Mouse (Mus musculus) hindbrain, embryonic 12.5 days (tissue): ENCODE results near the gene a. TPM values are rescaled to one million over a fixed set of nuclear protein-coding genes. Genes with fewer than 3 reads are reported as not detected.

Experiments
- ATAC-seq: fragments of 200-750 bp; cut with Nextera tagmentation; 2 replicates; pipeline ENCODE4 v1.8.0; 2017; ENCODE audit warnings: moderate TSS enrichment; ENCODE audit not compliant: low FRiP score
- H3K27ac ChIP-seq: fragments of 300-500 bp; sonication (generic); 2 replicates; pipeline ENCODE4 v1.5.1; 2016; ENCODE audit warnings: mild to moderate bottlenecking
- H3K27me3 ChIP-seq: fragments of 300-500 bp; sonication (generic); 2 replicates; pipeline ENCODE4 v1.6.1; 2016; ENCODE audit warnings: mild to moderate bottlenecking
- H3K36me3 ChIP-seq: fragments of 300-500 bp; sonication (generic); 2 replicates; pipeline ENCODE4 v1.6.1; 2016; ENCODE audit warnings: mild to moderate bottlenecking
- H3K4me1 ChIP-seq: fragments of 300-500 bp; sonication (generic); 2 replicates; pipeline ENCODE4 v1.6.1; 2016
- H3K4me2 ChIP-seq: fragments of 300-500 bp; sonication (generic); replicated peaks from 2 replicates; pipeline ENCODE4 v1.6.1; 2016; ENCODE audit warnings: mild to moderate bottlenecking
- H3K4me3 ChIP-seq: fragments of 300-500 bp; sonication (generic); 2 replicates; pipeline ENCODE4 v1.5.1; 2016; ENCODE audit warnings: mild to moderate bottlenecking
- H3K9ac ChIP-seq: fragments of 300-500 bp; sonication (generic); 2 replicates; pipeline ENCODE4 v1.6.1; 2016; ENCODE audit warnings: mild to moderate bottlenecking, moderate library complexity
- H3K9me3 ChIP-seq: fragments of 300-500 bp; sonication (generic); replicated peaks from 2 replicates; pipeline ENCODE4 v1.6.1; 2016; ENCODE audit warnings: mild to moderate bottlenecking
- WGBS: fragments of 180-500 bp; shearing (Covaris S2); methylation state at CpG from one replicate; pipeline ENCODE4 v1.1.7; 2016; 5-methylcytosine and 5-hydroxymethylcytosine counted together
- polyA plus RNA-seq: library from polyadenylated mRNA; unstranded; fragments of >200 nt; fragmentation: Nextera tagmentation; extraction: Ambion mirVana; gene quantifications from 2 replicates; pipeline ENCODE4 v1.2.1, GENCODE M21; 2016

Gene a
- polyA plus RNA-seq, 1 experiment from 2014 or later: 3.0 TPM

GRCm38 (mm10) chr2:155084546-155084945 lies 293.3 kb downstream of the a start:
- Histone ChIP-seq H3K27ac (no peak overlapping the region), H3K9ac (no peak overlapping the region), H3K27me3 (no peaks in the 10 kb centered on the region), H3K4me1 (no peaks in the 10 kb centered on the region), H3K4me3 (no peak overlapping the region), H3K4me2 (no peak overlapping the region), H3K36me3 (no peaks in the 10 kb centered on the region), H3K9me3 (no peaks in the 10 kb centered on the region)
- ATAC-seq: no peak
- WGBS: 85% methylated on average over 5 of the region's 5 CpGs

- H3K9me3 ChIP-seq: no peaks in the 10 kb centered on the region
- 89% methylated on average over 5 of the region's 5 CpGs for WGBS
- no peak for ATAC-seq
- no peak overlapping the region for H3K4me2 ChIP-seq
- H3K27ac ChIP-seq: no peak overlapping the region
- H3K36me3 ChIP-seq: no peaks in the 10 kb centered on the region
- H3K9ac ChIP-seq: no peak overlapping the region
- H3K4me3 ChIP-seq: no peak overlapping the region
- no peaks in the 10 kb centered on the region for H3K27me3 ChIP-seq
- 0 out of 2 replicates have a peak, but pooled peaks cover 3% of the 10 kb centered on the region for H3K4me1 ChIP-seq
Measured at GRCm38 (mm10) chr2:155086328-155086727, 295.1 kb downstream of the a start.

GRCm38 (mm10) chr2:155088264-155088663 lies 297.1 kb downstream of the a start:
- Histone ChIP-seq H3K27ac (no peak overlapping the region), H3K4me3 (no peak overlapping the region), H3K4me1 (0 out of 2 replicates have a peak, but pooled peaks cover 3% of the 10 kb centered on the region), H3K9ac (no peak overlapping the region), H3K4me2 (no peak overlapping the region), H3K36me3 (no peaks in the 10 kb centered on the region), H3K27me3 (no peaks in the 10 kb centered on the region), H3K9me3 (no peaks in the 10 kb centered on the region)
- WGBS: 82% methylated on average over 6 of the region's 6 CpGs
- ATAC-seq: no peak

GRCm38 (mm10) chr2:155090909-155091742 lies 299.9 kb downstream of the a start:
- Histone ChIP-seq H3K4me2 (no peak overlapping the region), H3K27ac (no peak overlapping the region), H3K36me3 (no peaks in the 10 kb centered on the region), H3K27me3 (no peaks in the 10 kb centered on the region), H3K9me3 (no peaks in the 10 kb centered on the region), H3K9ac (no peak overlapping the region), H3K4me3 (no peak overlapping the region), H3K4me1 (0 out of 2 replicates have a peak, but pooled peaks cover 3% of the 10 kb centered on the region)
- 65% methylated on average over 13 of the region's 13 CpGs for WGBS
- no peak for ATAC-seq

GRCm38 (mm10) chr2:155091743-155092075 lies 300.5 kb downstream of the a start:
- 76% methylated on average over 3 of the region's 3 CpGs for WGBS
- Histone ChIP-seq H3K4me2 (no peak overlapping the region), H3K9me3 (no peaks in the 10 kb centered on the region), H3K27ac (no peak overlapping the region), H3K4me3 (no peak overlapping the region), H3K36me3 (no peaks in the 10 kb centered on the region), H3K27me3 (no peaks in the 10 kb centered on the region), H3K9ac (no peak overlapping the region), H3K4me1 (0 out of 2 replicates have a peak, but pooled peaks cover 3% of the 10 kb centered on the region)
- no peak for ATAC-seq

GRCm38 (mm10) chr2:155093418-155093817 lies 302.2 kb downstream of the a start:
- Histone ChIP-seq H3K4me3 (no peak overlapping the region), H3K27ac (no peak overlapping the region), H3K27me3 (no peaks in the 10 kb centered on the region), H3K4me1 (0 out of 2 replicates have a peak, but pooled peaks cover 3% of the 10 kb centered on the region), H3K36me3 (no peaks in the 10 kb centered on the region), H3K4me2 (no peak overlapping the region), H3K9ac (no peak overlapping the region), H3K9me3 (no peaks in the 10 kb centered on the region)
- ATAC-seq: no peak
- WGBS: 65% methylated on average over 4 of the region's 4 CpGs

- WGBS: 82% methylated on average over 9 of the region's 9 CpGs
- no peak for ATAC-seq
- H3K4me2 ChIP-seq: no peak overlapping the region
- H3K9me3 ChIP-seq: no peaks in the 10 kb centered on the region
- H3K4me1 ChIP-seq: no peaks in the 10 kb centered on the region
- no peak overlapping the region for H3K9ac ChIP-seq
- no peaks in the 10 kb centered on the region for H3K27me3 ChIP-seq
- no peak overlapping the region for H3K4me3 ChIP-seq
- H3K36me3 ChIP-seq: no peaks in the 10 kb centered on the region
- no peak overlapping the region for H3K27ac ChIP-seq
Measured at GRCm38 (mm10) chr2:155098720-155099380, 307.6 kb downstream of the a start.

GRCm38 (mm10) chr2:155099421-155099820 lies 308.2 kb downstream of the a start:
- no peak for ATAC-seq
- Histone ChIP-seq H3K4me1 (no peaks in the 10 kb centered on the region), H3K9me3 (no peaks in the 10 kb centered on the region), H3K36me3 (no peaks in the 10 kb centered on the region), H3K4me2 (no peak overlapping the region), H3K27ac (no peak overlapping the region), H3K27me3 (no peaks in the 10 kb centered on the region), H3K4me3 (no peak overlapping the region), H3K9ac (no peak overlapping the region)
- WGBS: 65% methylated on average over 7 of the region's 7 CpGs

DNA sequence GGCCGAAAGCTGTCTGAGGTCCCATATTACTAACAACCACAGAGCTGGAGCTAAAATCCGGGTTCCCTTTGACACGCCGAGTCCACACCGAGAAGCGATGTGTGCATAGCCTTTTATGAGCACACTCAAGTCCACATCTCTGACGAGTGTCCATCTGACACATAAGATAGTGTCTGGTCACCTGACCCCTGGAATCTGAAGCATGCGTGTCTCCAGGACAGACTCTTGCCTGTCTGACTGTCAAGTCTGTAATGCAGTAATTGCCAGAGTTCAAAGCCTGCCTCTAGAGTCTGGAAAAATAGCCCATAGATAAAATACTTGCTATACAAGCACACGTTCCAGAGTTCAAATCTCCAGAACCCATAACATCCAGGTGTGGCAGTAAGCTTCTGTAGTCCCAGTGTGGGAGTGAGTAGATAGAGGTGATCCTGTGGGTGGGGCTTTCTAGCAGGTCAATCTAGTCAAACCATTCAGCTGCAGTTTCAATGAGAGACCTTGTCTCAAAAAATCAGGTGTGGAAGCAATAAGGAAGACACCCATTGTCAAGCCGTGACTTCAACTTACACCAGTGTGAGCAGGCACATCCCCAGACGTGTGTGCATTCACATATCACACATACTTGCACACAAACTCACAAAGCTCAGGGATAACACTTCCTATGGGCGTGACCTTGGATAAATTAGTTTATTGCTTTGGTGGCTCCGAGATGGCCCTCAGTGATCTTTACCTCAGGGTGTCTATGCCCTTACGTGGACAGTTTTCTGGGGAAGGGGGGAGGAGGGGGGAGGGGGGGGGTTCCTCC lies 309.0 kb downstream of the a start:
- no peaks in the 10 kb centered on the region for H3K36me3 ChIP-seq
- H3K4me3 ChIP-seq: no peak overlapping the region
- no peak for ATAC-seq
- no peak overlapping the region for H3K4me2 ChIP-seq
- H3K9ac ChIP-seq: no peak overlapping the region
- no peak overlapping the region for H3K27ac ChIP-seq
- no peaks in the 10 kb centered on the region for H3K9me3 ChIP-seq
- H3K4me1 ChIP-seq: no peaks in the 10 kb centered on the region
- 85% methylated on average over 14 of the region's 14 CpGs for whole genome bisulfite sequencing
- no peaks in the 10 kb centered on the region for H3K27me3 ChIP-seq

Other genes starting within 250 kb of the a start
- gene 1700003F12Rik, start 244.3 kb upstream of the a start, polyA plus RNA-seq: 1.4 and 3.2 TPM in 2 replicates
- gene Actl10, start 239.6 kb upstream of the a start, polyA plus RNA-seq: 0.92 and 0.96 TPM in 2 replicates
- gene Necab3, start 232.5 kb upstream of the a start, polyA plus RNA-seq: 11.6 and 12.3 TPM in 2 replicates
- 25.0 and 30.7 TPM in 2 replicates for gene E2f1, start 221.5 kb upstream of the a start, polyA plus RNA-seq
- gene Pxmp4, start 187.7 kb upstream of the a start, polyA plus RNA-seq: 14.1 and 14.3 TPM in 2 replicates
- gene Zfp341, start 178.1 kb upstream of the a start, polyA plus RNA-seq: 1.1 and 1.3 TPM in 2 replicates
- gene 4930519P11Rik, start 178.0 kb upstream of the a start, polyA plus RNA-seq: not detected in 2 replicates
- gene Chmp4b, start 139.7 kb upstream of the a start, polyA plus RNA-seq: 26.6 and 28.4 TPM in 2 replicates
- 0.36 TPM in 1 of 2 replicates, not detected in the other for gene Gm14214, start 21.4 kb upstream of the a start, polyA plus RNA-seq
- 34.1 and 37.7 TPM in 2 replicates for gene Raly, start 306 bp upstream of the a start, polyA plus RNA-seq
- gene Eif2s2, start 101.5 kb downstream of the a start, polyA plus RNA-seq: 93.1 and 98.1 TPM in 2 replicates
- 0.62 and 0.95 TPM in 2 replicates for gene Gm14226, start 226.9 kb downstream of the a start, polyA plus RNA-seq